Mouse (Mus musculus) forebrain, embryonic 14.5 days (tissue): ENCODE measurements around the gene Adk. TPM values are rescaled to one million over a fixed set of nuclear protein-coding genes. Genes with fewer than 3 reads are reported as not detected.
A peak's percentile ranks its signal among the peaks of the same experiment; 100 is the strongest.
"Not testable (repeated sequence)": the region's sequence is repeated elsewhere in the genome, so short reads cannot be mapped to it uniquely, and the experiment has no call there.

Source experiments
- ATAC-seq: fragments of 200-750 bp; cut with Nextera tagmentation; 2 replicates; pipeline ENCODE4 v1.8.0; 2017; ENCODE audit warnings: mild to moderate bottlenecking, moderate library complexity
- DNase-seq: peaks from one replicate; pipeline ENCODE4 v3.0.0-alpha.2; 2015; ENCODE audit warnings: low spot score
- H3K27ac ChIP-seq: fragments of 300-500 bp; sonication (generic); 2 replicates; pipeline ENCODE4 v1.5.1; 2014; ENCODE audit warnings: low read depth, mild to moderate bottlenecking, control low read depth, low read length, moderate library complexity
- H3K27me3 ChIP-seq: fragments of 300-500 bp; sonication (generic); replicated peaks from 2 replicates; pipeline ENCODE4 v1.6.1; 2014; ENCODE audit warnings: low read length, control low read depth, mixed read lengths; ENCODE audit not compliant: control insufficient read depth, insufficient read depth
- H3K36me3 ChIP-seq: fragments of 300-500 bp; sonication (generic); 2 replicates; pipeline ENCODE4 v1.6.1; 2014; ENCODE audit warnings: low read length, control low read depth; ENCODE audit not compliant: control insufficient read depth, insufficient read depth
- H3K4me1 ChIP-seq: fragments of 300-500 bp; sonication (generic); 2 replicates; pipeline ENCODE4 v1.6.1; 2014; ENCODE audit warnings: antibody characterized with exemption, low read length, control low read depth; ENCODE audit not compliant: control insufficient read depth, insufficient read depth
- H3K4me2 ChIP-seq: fragments of 300-500 bp; sonication (generic); 2 replicates; pipeline ENCODE4 v1.6.1; 2014; ENCODE audit warnings: mild to moderate bottlenecking, control low read depth, low read length
- H3K4me3 ChIP-seq: fragments of 300-500 bp; sonication (generic); 2 replicates; pipeline ENCODE4 v1.5.1; 2014; ENCODE audit warnings: low read depth, low read length, control low read depth
- H3K9ac ChIP-seq: fragments of 300-500 bp; sonication (generic); 2 replicates; pipeline ENCODE4 v1.6.1; 2014; ENCODE audit warnings: mild to moderate bottlenecking, low read length, control low read depth, moderate library complexity
- H3K9me3 ChIP-seq: fragments of 300-500 bp; sonication (generic); replicated peaks from 2 replicates; pipeline ENCODE4 v1.6.1; 2016; ENCODE audit warnings: low read length, control low read depth, mixed read lengths; ENCODE audit not compliant: control insufficient read depth
- WGBS: fragments of 180-500 bp; shearing (Covaris S2); extraction: QIAGEN DNeasy Blood & Tissue Kit; methylation state at CpG from one replicate; pipeline ENCODE4 v1.1.7; 2014; 5-methylcytosine and 5-hydroxymethylcytosine counted together
- polyA plus RNA-seq: library from polyadenylated mRNA; unstranded; fragments of >200 nt; fragmentation: Nextera tagmentation; extraction: Ambion mirVana; gene quantifications from 2 replicates; pipeline ENCODE4 v1.2.1, GENCODE M21; 2014

Adk gene
- polyA plus RNA-seq, 1 experiment from 2014 or later: 79.9 TPM

- WGBS: 25% methylated on average over 8 of the region's 9 CpGs
- ATAC-seq: peak; percentile 84
- H3K27me3 ChIP-seq, DNase-seq, H3K36me3 ChIP-seq, H3K9ac ChIP-seq, H3K4me1 ChIP-seq, H3K9me3 ChIP-seq, H3K4me3 ChIP-seq, H3K4me2 ChIP-seq: not testable (repeated sequence)
- peak overlapping the region; percentile 58 for H3K27ac ChIP-seq
Measured at GRCm38 (mm10) chr14:21488426-21489115, 436.2 kb downstream of the Adk start.

DNA sequence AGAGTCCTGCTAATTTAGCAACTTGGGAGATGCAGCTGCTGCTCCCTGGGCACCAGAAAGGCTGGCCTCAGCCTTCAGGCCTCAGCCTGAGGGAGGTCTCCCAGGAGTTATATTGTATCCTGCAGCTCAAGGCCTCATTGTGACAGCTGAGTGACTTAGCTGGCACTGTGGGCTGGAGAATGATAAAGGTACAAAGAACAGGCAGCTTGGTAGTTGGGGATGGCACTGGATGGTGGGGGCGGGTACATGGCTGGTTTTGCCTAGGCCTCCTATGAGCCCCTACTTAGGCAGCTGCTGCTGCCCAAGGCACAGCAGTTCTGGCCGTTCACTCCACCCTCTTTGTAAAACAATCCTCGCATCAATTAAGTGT, 436.7 kb downstream of the Adk start:
- peaks cover 2% of the 10 kb centered on the region; the same call in 1 of the 2 replicates for H3K4me1 ChIP-seq
- DNase-seq: peak; percentile 84
- ATAC-seq: peak; percentile 91
- H3K9me3 ChIP-seq: no peaks in the 10 kb centered on the region; the same call in 1 of the 2 replicates
- no peak overlapping the region for H3K4me3 ChIP-seq
- WGBS: 17% methylated on average over 3 of the region's 3 CpGs
- no peaks in the 10 kb centered on the region for H3K27me3 ChIP-seq
- peak overlapping the region; percentile 58 for H3K27ac ChIP-seq
- no peaks in the 10 kb centered on the region for H3K36me3 ChIP-seq
- H3K4me2 ChIP-seq: no peak overlapping the region
- H3K9ac ChIP-seq: no peak overlapping the region

GRCm38 (mm10) chr14:21490141-21490540, 437.8 kb downstream of the Adk start:
- Histone ChIP-seq H3K27me3 (no peaks in the 10 kb centered on the region), H3K9me3 (no peaks in the 10 kb centered on the region; the same call in 1 of the 2 replicates), H3K9ac (no peak overlapping the region), H3K4me1 (peaks cover 2% of the 10 kb centered on the region; the same call in 1 of the 2 replicates), H3K4me2 (no peak overlapping the region), H3K27ac (no peak overlapping the region), H3K4me3 (no peak overlapping the region), H3K36me3 (no peaks in the 10 kb centered on the region)
- 36% methylated on average over 4 of the region's 4 CpGs for WGBS
- DNase-seq: no peak
- ATAC-seq: no peak

Other genes with a start within 250 kb of the Adk start
- gene Plau, start 215.9 kb upstream of the Adk start, polyA plus RNA-seq: 0.21 and 0.47 TPM in 2 replicates
- gene Vcl, start 123.2 kb upstream of the Adk start, polyA plus RNA-seq: 8.4 and 9.3 TPM in 2 replicates
- 139 and 145 TPM in 2 replicates for gene Ap3m1, start 66 bp upstream of the Adk start, polyA plus RNA-seq